In genomic region chr2:75616911-75617310, GRCm38 (mm10) we compare ENCODE assay signal across 23 mouse cellular contexts.
"Had no signal": no experiment of that assay in that cellular context is flagged by ENCODE, and none has a peak within 500 bp of the region (broad histone marks: within the 10 kb centered on the region; RNA-seq: fewer than 3 reads in every experiment).

No protein-coding gene starts in this region.

- H3K27me3 ChIP-seq: lung, embryonic 15.5 days; midbrain, embryonic 12.5 days; neural tube, embryonic 13.5 days; neural tube, embryonic 15.5 days; stomach, embryonic 15.5 days had no signal

- H3K27ac ChIP-seq: lung, embryonic 15.5 days; macrophage; midbrain, embryonic 10.5 days; midbrain, embryonic 12.5 days; neural tube, embryonic 13.5 days; neural tube, embryonic 15.5 days; stomach, embryonic 15.5 days; stomach, postnatal 0 days had no signal

- H3K4me2 ChIP-seq: lung, embryonic 15.5 days; midbrain, embryonic 12.5 days; neural tube, embryonic 13.5 days; neural tube, embryonic 15.5 days; stomach, embryonic 15.5 days had no signal

- H3K9me3 ChIP-seq: lung, embryonic 15.5 days; midbrain, embryonic 10.5 days; midbrain, embryonic 12.5 days; neural tube, embryonic 13.5 days; neural tube, embryonic 15.5 days; stomach, embryonic 15.5 days had no signal

- DNase-seq: liver, postnatal 0 days; lung, adult 2 months; lung, postnatal 14 days; lung, postnatal 36 days; midbrain, embryonic 14.5 days; retina, postnatal 1 day; right cerebral cortex, adult 18-20 months; right cerebral cortex, postnatal 25 days; right cerebral cortex, postnatal 4 days; thymus, adult 2 months; thymus, postnatal 25 days; thymus, postnatal 4 days had no signal

- ATAC-seq: liver, postnatal 0 days; lung, postnatal 0 days; midbrain, embryonic 16.5 days had no signal

- H3K4me3 ChIP-seq: lung, embryonic 15.5 days; midbrain, embryonic 10.5 days; midbrain, embryonic 12.5 days; myocyte; neural tube, embryonic 13.5 days; neural tube, embryonic 15.5 days; stomach, embryonic 15.5 days had no signal

- H3K36me3 ChIP-seq: lung, embryonic 15.5 days; midbrain, embryonic 10.5 days; midbrain, embryonic 12.5 days; neural tube, embryonic 13.5 days; neural tube, embryonic 15.5 days; stomach, embryonic 15.5 days had no signal

- H3K9ac ChIP-seq: liver, postnatal 0 days; lung, embryonic 15.5 days; midbrain, embryonic 12.5 days; neural tube, embryonic 13.5 days; neural tube, embryonic 15.5 days; stomach, embryonic 15.5 days had no signal
